Mouse (Mus musculus): ENCODE data around the gene Palm3. TPM values are rescaled to one million over a fixed set of nuclear protein-coding genes. Genes with fewer than 3 reads are reported as not detected.

Gene Palm3
- polyA plus RNA-seq, 1 experiment from 2014 or later, result 6.5 TPM

GRCm38 (mm10) chr8:84066291-84066930 lies 45.1 kb downstream of the Palm3 start, which contains the start of gene Rfx1:
TSS of gene Rfx1 (plus strand) at chr8:84066834.
- under 1% methylated on average over 51 of the region's 51 CpGs for WGBS
- no peaks in the 10 kb centered on the region for H3K27me3 ChIP-seq (ENCODE audit: low read depth, poor library complexity, severe bottlenecking)
- H3K4me3 ChIP-seq, result peak within 1 kb of the TSS; percentile 86
- peaks cover 38% of the 10 kb centered on the region for H3K4me1 ChIP-seq
- H3K36me3 ChIP-seq, result no peaks in the 10 kb centered on the region
- H3K27ac ChIP-seq, result peak within 1 kb of the TSS; percentile 96
- peak; percentile 97 for DNase-seq (ENCODE audit: low spot score)
- H3K9me3 ChIP-seq (replicated peaks), result no peaks in the 10 kb centered on the region

- H3K36me3 ChIP-seq, result no peaks in the 10 kb centered on the region
- H3K27ac ChIP-seq, result peak overlapping the region; percentile 96
- peaks cover 41% of the 10 kb centered on the region for H3K4me1 ChIP-seq
- H3K4me3 ChIP-seq, result peak overlapping the region; percentile 86
- WGBS, result under 1% methylated on average over 57 of the region's 58 CpGs
- no peaks in the 10 kb centered on the region for H3K9me3 ChIP-seq (replicated peaks)
- DNase-seq (ENCODE audit: low spot score), result peak; percentile 97
- H3K27me3 ChIP-seq (ENCODE audit: low read depth, poor library complexity, severe bottlenecking), result no peaks in the 10 kb centered on the region
These were observed 45.8 kb downstream of the Palm3 start for GRCm38 (mm10) chr8:84067047-84067573.

DNA sequence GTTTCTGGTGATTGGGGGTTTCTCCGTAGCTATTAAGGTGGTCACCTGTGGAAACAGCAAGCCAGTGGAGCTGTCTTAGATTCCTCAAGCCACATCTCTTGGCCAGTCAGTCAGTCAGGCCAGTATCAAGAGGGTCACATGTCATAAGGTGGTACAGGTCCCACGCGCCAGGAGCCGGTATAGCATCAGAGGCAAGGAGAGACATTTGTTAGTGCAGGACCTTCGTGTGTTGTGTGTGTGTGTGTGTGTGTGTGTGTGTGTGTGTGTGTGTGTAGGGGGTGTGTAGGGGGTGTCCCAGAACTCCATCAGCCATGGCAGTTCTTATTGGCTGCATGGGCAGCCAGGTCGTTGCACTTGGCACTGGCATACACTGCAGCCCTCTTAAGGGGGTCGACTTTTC lies 46.6 kb downstream of the Palm3 start:
- H3K4me1 ChIP-seq, result peaks cover 48% of the 10 kb centered on the region
- no peaks in the 10 kb centered on the region for H3K27me3 ChIP-seq (ENCODE audit: low read depth, poor library complexity, severe bottlenecking)
- peak overlapping the region; percentile 86 for H3K4me3 ChIP-seq
- DNase-seq (ENCODE audit: low spot score), result no peak
- H3K36me3 ChIP-seq, result no peaks in the 10 kb centered on the region
- WGBS, result 85% methylated on average over 7 of the region's 7 CpGs
- H3K9me3 ChIP-seq (replicated peaks), result no peaks in the 10 kb centered on the region
- no peak overlapping the region; the same call in 1 of the 2 replicates for H3K27ac ChIP-seq

DNA sequence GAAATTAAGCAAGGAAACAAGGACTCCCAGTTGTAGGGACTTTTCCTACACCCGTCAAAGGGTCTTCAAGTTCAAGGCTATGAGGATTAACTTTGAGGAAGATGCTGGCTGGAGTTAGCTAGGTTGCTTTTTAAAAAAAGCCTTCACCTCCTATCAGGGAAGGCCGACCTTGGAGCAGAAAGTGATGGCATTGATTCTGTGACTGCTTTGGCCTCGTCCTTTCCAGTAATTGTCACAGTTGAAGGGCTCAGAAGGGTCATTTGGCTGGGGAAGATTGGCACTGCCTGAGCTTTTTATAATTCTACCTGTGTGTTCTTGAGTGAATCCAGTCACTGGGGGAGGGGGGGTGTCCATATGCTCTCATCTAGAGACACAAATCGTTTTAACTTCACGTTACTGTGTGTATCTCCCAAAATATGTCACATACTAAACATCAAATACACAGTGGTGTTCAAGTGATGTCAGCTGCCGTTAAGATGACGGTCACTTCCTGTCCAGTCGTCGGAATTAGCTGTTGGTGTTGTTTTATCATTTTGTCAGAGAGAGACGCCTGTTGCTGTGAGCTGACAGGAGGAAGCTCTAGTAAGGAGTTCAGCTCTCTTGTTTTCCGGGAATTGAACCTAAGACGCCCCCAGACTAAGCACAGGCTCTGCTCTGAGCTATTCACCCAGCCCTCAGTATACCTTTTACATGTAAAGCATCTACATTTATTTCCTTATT lies 47.2 kb downstream of the Palm3 start:
- Histone ChIP-seq H3K9me3 (replicated peaks) (no peaks in the 10 kb centered on the region), H3K4me3 (0 out of 2 replicates have a peak overlapping the region, but pooled peaks have one; percentile 1), H3K36me3 (no peaks in the 10 kb centered on the region), H3K4me1 (peaks cover 52% of the 10 kb centered on the region), H3K27me3 (ENCODE audit: low read depth, poor library complexity, severe bottlenecking) (no peaks in the 10 kb centered on the region), H3K27ac (no peak overlapping the region)
- 59% methylated on average over 12 of the region's 12 CpGs for WGBS
- DNase-seq (ENCODE audit: low spot score), result no peak

- Histone ChIP-seq H3K36me3 (peaks cover 5% of the 10 kb centered on the region), H3K9me3 (replicated peaks) (no peaks in the 10 kb centered on the region), H3K4me3 (no peak overlapping the region), H3K27ac (no peak overlapping the region), H3K4me1 (peaks cover 56% of the 10 kb centered on the region), H3K27me3 (ENCODE audit: low read depth, poor library complexity, severe bottlenecking) (no peaks in the 10 kb centered on the region)
- 58% methylated on average over 1 of the region's 1 CpGs for WGBS
- no peak for DNase-seq (ENCODE audit: low spot score)
These were observed 47.9 kb downstream of the Palm3 start for GRCm38 (mm10) chr8:84069169-84069568.

- no peak for DNase-seq (ENCODE audit: low spot score)
- Histone ChIP-seq H3K4me3 (no peak overlapping the region), H3K9me3 (replicated peaks) (no peaks in the 10 kb centered on the region), H3K4me1 (peaks cover 56% of the 10 kb centered on the region), H3K36me3 (peaks cover 11% of the 10 kb centered on the region), H3K27me3 (ENCODE audit: low read depth, poor library complexity, severe bottlenecking) (no peaks in the 10 kb centered on the region), H3K27ac (no peak overlapping the region)
- 85% methylated on average over 2 of the region's 2 CpGs for WGBS
These were observed 48.5 kb downstream of the Palm3 start for GRCm38 (mm10) chr8:84069750-84070149.

- H3K36me3 ChIP-seq, result peaks cover 16% of the 10 kb centered on the region
- 84% methylated on average over 5 of the region's 5 CpGs for WGBS
- H3K27ac ChIP-seq, result no peak overlapping the region
- H3K9me3 ChIP-seq (replicated peaks), result no peaks in the 10 kb centered on the region
- DNase-seq (ENCODE audit: low spot score), result no peak
- H3K4me1 ChIP-seq, result peaks cover 57% of the 10 kb centered on the region
- no peaks in the 10 kb centered on the region for H3K27me3 ChIP-seq (ENCODE audit: low read depth, poor library complexity, severe bottlenecking)
- H3K4me3 ChIP-seq, result no peak overlapping the region
These were observed 49.0 kb downstream of the Palm3 start for GRCm38 (mm10) chr8:84070241-84070640.

DNA sequence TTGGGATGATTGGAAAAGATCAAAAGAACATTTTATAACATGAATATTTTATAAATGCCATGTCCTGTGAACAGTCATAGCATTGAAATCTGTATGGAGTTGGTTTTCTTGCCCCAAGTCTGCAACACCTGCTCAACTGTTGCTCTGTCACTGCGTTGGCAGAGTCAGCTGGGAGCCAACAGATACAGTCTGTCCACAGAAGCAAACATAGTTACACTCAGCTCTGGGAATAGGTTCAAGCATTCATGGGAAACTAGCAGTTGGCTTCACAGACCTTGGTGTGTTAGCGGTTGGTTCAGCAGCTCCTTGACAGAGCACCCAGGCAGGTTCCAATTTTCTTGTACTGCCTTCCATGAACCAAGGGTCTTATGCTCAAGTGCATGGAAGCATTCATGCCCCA lies 49.4 kb downstream of the Palm3 start:
- no peaks in the 10 kb centered on the region for H3K27me3 ChIP-seq (ENCODE audit: low read depth, poor library complexity, severe bottlenecking)
- H3K4me3 ChIP-seq, result no peak overlapping the region
- H3K9me3 ChIP-seq (replicated peaks), result no peaks in the 10 kb centered on the region
- DNase-seq (ENCODE audit: low spot score), result no peak
- WGBS, result 94% methylated on average over 2 of the region's 2 CpGs
- peaks cover 59% of the 10 kb centered on the region for H3K4me1 ChIP-seq
- no peak overlapping the region for H3K27ac ChIP-seq
- peaks cover 20% of the 10 kb centered on the region for H3K36me3 ChIP-seq

- no peak overlapping the region for H3K4me3 ChIP-seq
- H3K36me3 ChIP-seq, result peaks cover 32% of the 10 kb centered on the region
- no peak overlapping the region for H3K27ac ChIP-seq
- H3K9me3 ChIP-seq (replicated peaks), result no peaks in the 10 kb centered on the region
- peaks cover 69% of the 10 kb centered on the region for H3K4me1 ChIP-seq
- 70% methylated on average over 3 of the region's 3 CpGs for WGBS
- H3K27me3 ChIP-seq (ENCODE audit: low read depth, poor library complexity, severe bottlenecking), result no peaks in the 10 kb centered on the region
- no peak for DNase-seq (ENCODE audit: low spot score)
These were observed 50.6 kb downstream of the Palm3 start for GRCm38 (mm10) chr8:84071921-84072320.

- H3K36me3 ChIP-seq, result peaks cover 36% of the 10 kb centered on the region
- H3K4me1 ChIP-seq, result peaks cover 69% of the 10 kb centered on the region
- H3K4me3 ChIP-seq, result no peak overlapping the region
- no peak for DNase-seq (ENCODE audit: low spot score)
- H3K27ac ChIP-seq, result no peak overlapping the region
- H3K27me3 ChIP-seq (ENCODE audit: low read depth, poor library complexity, severe bottlenecking), result no peaks in the 10 kb centered on the region
- H3K9me3 ChIP-seq (replicated peaks), result no peaks in the 10 kb centered on the region
- WGBS, result 92% methylated on average over 10 of the region's 10 CpGs
These were observed 51.0 kb downstream of the Palm3 start for GRCm38 (mm10) chr8:84072321-84072720.

DNA sequence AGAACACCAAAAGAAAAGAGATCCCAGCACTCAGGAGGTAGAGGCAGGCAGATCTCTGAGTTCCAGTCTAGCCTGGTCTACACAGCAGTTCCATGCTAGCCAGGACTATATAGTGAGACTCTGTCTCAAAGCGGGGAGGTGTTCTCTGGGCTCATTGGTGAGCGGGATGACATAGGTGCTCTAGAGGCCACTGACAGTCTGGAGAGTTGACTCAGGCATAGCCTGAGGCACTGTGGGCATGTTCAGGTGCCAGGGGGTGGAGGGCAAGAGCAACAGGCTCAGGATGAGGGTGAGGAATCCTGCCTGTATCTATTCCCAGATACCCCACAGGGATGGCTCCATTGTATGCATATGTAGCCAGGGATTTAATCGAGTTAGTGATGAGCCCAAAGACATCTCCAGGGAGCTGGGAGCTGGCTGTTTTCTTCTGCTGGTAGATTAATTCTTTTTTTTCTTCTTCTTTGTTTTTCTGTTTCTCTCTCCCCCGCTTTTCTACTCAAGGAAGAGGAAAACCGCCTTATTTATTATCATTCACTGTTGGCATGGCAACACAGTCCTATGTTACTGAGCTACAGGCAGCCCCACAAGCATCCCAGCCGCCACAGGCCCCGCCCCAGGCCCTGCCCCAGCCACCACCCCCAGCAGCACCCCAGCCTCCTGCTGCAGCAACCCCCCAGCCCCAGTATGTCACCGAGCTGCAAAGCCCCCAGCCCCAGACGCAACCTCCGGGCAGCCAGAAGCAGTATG lies 52.1 kb downstream of the Palm3 start:
- Histone ChIP-seq H3K27ac (no peak overlapping the region), H3K9me3 (replicated peaks) (no peaks in the 10 kb centered on the region), H3K4me1 (peaks cover 58% of the 10 kb centered on the region), H3K27me3 (ENCODE audit: low read depth, poor library complexity, severe bottlenecking) (no peaks in the 10 kb centered on the region), H3K4me3 (no peak overlapping the region), H3K36me3 (peaks cover 46% of the 10 kb centered on the region)
- DNase-seq (ENCODE audit: low spot score), result no peak
- 69% methylated on average over 10 of the region's 10 CpGs for WGBS

DNA sequence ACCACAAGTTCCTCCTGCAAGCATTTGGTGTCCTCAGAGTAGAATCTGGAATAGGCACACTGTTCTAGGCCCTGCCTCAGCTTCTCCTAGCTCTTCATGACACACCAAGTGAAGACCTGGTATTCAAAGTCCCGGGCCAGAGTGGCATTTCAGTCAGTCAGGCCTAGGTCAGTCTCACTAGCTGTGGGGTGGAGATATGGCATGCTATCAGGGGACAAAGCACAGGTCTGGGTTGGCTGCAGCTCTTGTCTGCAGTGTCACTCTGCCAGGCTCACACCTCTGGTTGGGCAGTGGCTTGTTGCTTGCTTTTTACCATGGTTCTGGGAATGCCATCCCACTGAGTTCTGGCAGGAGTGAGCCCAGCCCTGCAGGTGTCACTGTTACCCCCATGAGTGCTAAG lies 55.1 kb downstream of the Palm3 start:
- H3K36me3 ChIP-seq, result peaks cover 73% of the 10 kb centered on the region
- H3K27me3 ChIP-seq (ENCODE audit: low read depth, poor library complexity, severe bottlenecking), result no peaks in the 10 kb centered on the region
- H3K4me3 ChIP-seq, result no peak overlapping the region
- H3K27ac ChIP-seq, result no peak overlapping the region
- no peaks in the 10 kb centered on the region for H3K9me3 ChIP-seq (replicated peaks)
- DNase-seq (ENCODE audit: low spot score), result no peak
- peaks cover 39% of the 10 kb centered on the region for H3K4me1 ChIP-seq
- WGBS, result 97% methylated on average over 1 of the region's 1 CpGs

DNA sequence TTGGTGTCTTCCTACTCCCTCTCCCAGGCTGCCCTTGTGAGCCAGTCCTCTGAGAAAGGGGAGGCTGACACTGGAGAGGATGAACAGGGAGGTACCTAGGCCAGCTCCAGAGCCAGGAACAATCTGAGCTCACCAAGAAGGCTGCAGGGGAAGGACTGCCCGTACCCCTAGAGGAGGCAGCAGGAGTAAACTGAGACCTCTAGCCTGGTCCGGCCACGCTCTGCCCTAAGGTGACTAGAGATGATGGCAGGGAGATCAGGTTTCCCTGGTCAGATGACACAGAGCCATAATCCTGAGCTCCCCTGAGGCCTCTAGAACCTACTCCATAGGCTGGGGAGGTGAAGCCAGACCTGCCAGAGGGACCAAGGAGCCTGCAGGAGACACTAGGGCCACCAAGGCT lies 55.6 kb downstream of the Palm3 start:
- no peak overlapping the region for H3K4me3 ChIP-seq
- DNase-seq (ENCODE audit: low spot score), result no peak
- H3K4me1 ChIP-seq, result peaks cover 38% of the 10 kb centered on the region
- WGBS, result 42% methylated on average over 3 of the region's 3 CpGs
- peaks cover 75% of the 10 kb centered on the region for H3K36me3 ChIP-seq
- no peaks in the 10 kb centered on the region for H3K9me3 ChIP-seq (replicated peaks)
- H3K27me3 ChIP-seq (ENCODE audit: low read depth, poor library complexity, severe bottlenecking), result no peaks in the 10 kb centered on the region
- H3K27ac ChIP-seq, result 0 out of 2 replicates have a peak overlapping the region, but pooled peaks have one; percentile 11
